Mouse (Mus musculus): ENCODE results near the gene Crtc2. TPM values are rescaled to one million over a fixed set of nuclear protein-coding genes. Genes with fewer than 3 reads are reported as not detected.

Crtc2 gene
- polyA plus RNA-seq, 1 experiment from 2014 or later, result 9.8 TPM

DNA sequence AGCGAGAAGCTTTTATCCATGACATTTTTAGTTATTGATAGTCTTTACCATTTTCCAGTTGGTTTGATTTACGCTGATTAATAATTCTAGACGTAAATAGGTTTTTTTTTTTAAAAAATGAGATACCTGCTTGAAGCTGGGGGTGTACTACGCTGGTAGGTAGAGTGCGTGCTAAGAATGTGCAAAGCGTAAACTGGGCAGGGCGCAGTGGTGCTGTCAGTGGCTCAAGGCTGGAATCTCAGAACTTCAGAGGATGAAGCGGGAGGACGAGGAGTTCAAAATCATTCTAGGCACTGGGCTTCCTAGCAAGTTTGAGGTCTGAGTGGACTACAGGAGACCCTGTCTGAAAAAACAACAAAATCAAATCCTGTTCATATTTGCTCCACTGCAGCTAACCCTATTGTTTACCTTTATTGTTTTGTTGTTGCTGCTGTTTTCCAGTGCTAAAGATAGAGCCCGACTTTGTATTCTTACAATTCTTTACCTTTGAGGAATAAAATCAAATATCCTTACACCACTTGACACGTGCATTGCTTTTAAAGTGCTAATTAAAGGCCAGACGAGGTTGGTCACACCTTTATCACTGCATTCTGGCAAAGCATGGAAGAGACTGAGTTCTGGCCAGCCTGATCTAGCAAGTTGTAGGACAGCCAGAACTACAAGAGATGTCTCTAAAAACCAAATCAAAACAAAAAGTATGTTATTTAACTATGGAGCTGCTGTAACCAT lies 39.8 kb upstream of the Crtc2 start:
- Histone ChIP-seq H3K4me2 (replicated peaks; ENCODE audit: low read depth, low read length) (peak overlapping the region; percentile 44), H3K27me3 (ENCODE audit: control insufficient read depth, insufficient read depth, low read length) (no peaks in the 10 kb centered on the region), H3K9me3 (ENCODE audit: control insufficient read depth, low read length) (no peaks in the 10 kb centered on the region), H3K27ac (ENCODE audit: low read depth, low read length) (no peak overlapping the region), H3K4me1 (replicated peaks; ENCODE audit: control insufficient read depth, insufficient read depth, low read length) (peaks cover 9% of the 10 kb centered on the region), H3K36me3 (ENCODE audit: control insufficient read depth, insufficient read depth, low read length) (peaks cover 11% of the 10 kb centered on the region), H3K4me3 (ENCODE audit: low read depth, low read length) (peak overlapping the region; percentile 77), H3K9ac (ENCODE audit: low read depth, low read length) (peak overlapping the region; percentile 3; the same call in 1 of the 2 replicates)
- WGBS, result 15% methylated on average over 12 of the region's 12 CpGs
- ATAC-seq (ENCODE audit: low FRiP score), result peak; percentile 63
- no peak for DNase-seq (ENCODE audit: low spot score)

DNA sequence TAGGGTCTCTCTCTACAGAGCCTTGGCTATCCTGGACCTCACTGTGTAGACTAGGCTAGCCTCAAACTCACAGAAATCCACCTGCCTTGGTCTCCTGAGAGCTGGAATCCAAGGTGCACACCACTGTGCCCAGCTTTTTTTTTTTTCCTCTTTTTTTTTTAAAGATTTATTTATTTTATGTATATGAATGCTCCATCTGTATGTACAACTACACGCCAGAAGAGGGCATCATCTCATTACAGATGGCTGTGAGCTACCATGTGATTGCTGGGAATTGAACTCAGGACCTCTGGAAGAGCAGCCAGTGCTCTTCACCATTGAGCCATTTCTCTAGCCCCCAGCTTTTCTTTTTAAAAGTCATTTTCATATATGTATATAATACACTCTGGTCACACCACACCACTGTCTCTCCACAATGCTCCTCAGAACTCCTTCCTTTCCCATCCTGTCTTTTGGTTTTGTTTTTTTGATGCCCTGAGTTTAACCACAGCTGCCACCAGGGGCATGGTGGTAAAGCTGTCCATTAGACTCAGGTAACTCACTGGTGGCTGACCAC lies 38.1 kb upstream of the Crtc2 start:
- H3K4me3 ChIP-seq (ENCODE audit: low read depth, low read length), result no peak overlapping the region
- no peak overlapping the region for H3K4me2 ChIP-seq (replicated peaks; ENCODE audit: low read depth, low read length)
- peaks cover 6% of the 10 kb centered on the region for H3K36me3 ChIP-seq (ENCODE audit: control insufficient read depth, insufficient read depth, low read length)
- H3K9ac ChIP-seq (ENCODE audit: low read depth, low read length), result no peak overlapping the region
- WGBS, result 38% methylated on average over 1 of the region's 1 CpGs
- no peaks in the 10 kb centered on the region for H3K27me3 ChIP-seq (ENCODE audit: control insufficient read depth, insufficient read depth, low read length)
- ATAC-seq (ENCODE audit: low FRiP score) (no peak), DNase-seq (ENCODE audit: low spot score) (no peak)
- peaks cover 9% of the 10 kb centered on the region for H3K4me1 ChIP-seq (replicated peaks; ENCODE audit: control insufficient read depth, insufficient read depth, low read length)
- H3K9me3 ChIP-seq (ENCODE audit: control insufficient read depth, low read length), result no peaks in the 10 kb centered on the region
- no peak overlapping the region for H3K27ac ChIP-seq (ENCODE audit: low read depth, low read length)

DNA sequence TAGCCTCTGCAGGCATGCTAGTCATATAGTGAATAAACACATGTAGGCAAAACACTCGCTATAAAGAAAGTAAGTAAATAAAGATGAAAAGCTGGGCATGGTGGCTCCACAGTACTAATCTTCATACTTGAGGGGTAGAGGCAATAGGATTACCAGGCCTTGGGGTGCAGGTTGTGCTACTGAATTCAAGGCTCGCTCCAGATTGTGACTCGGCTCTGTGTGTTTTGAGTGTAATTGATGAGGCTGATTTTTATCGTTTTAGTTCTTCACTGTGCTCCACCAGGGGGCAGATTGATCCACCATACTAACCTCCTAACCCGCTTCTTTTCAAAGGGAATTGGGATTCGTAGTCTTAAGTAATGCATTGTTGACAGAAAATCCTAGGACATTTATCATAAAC lies 33.9 kb upstream of the Crtc2 start:
- Histone ChIP-seq H3K27ac (ENCODE audit: low read depth, low read length) (peak overlapping the region; percentile 61; the same call in 1 of the 2 replicates), H3K4me3 (ENCODE audit: low read depth, low read length) (peak overlapping the region; percentile 36), H3K9me3 (ENCODE audit: control insufficient read depth, low read length) (no peaks in the 10 kb centered on the region), H3K27me3 (ENCODE audit: control insufficient read depth, insufficient read depth, low read length) (no peaks in the 10 kb centered on the region), H3K4me1 (replicated peaks; ENCODE audit: control insufficient read depth, insufficient read depth, low read length) (no peaks in the 10 kb centered on the region), H3K9ac (ENCODE audit: low read depth, low read length) (peak overlapping the region; percentile 68), H3K4me2 (replicated peaks; ENCODE audit: low read depth, low read length) (peak overlapping the region; percentile 76), H3K36me3 (ENCODE audit: control insufficient read depth, insufficient read depth, low read length) (no peaks in the 10 kb centered on the region)
- peak; percentile 77 for DNase-seq (ENCODE audit: low spot score)
- peak; percentile 57 for ATAC-seq (ENCODE audit: low FRiP score)
- 15% methylated on average over 6 of the region's 6 CpGs for WGBS

DNA sequence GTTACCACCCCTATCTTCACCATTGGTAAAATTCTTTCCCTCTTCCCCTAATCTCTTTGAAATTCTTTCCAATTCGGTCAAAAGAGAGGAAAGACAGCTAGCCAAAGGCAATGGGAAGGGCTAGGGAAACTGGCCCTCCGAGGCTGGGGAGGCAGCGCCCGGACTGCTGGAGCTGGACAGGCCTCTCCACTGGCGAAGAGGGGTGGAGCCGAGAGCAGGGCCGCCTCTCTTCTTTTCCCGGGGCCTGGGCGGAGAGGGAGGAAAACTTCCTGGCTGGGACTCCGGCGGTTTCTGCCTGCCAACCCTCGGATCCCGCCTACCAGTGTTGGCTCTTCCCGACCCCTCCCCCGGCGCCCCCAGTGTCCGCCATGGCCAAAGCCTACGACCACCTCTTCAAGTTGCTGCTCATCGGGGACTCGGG lies 33.4 kb upstream of the Crtc2 start:
- no peaks in the 10 kb centered on the region for H3K4me1 ChIP-seq (replicated peaks; ENCODE audit: control insufficient read depth, insufficient read depth, low read length)
- no peaks in the 10 kb centered on the region for H3K9me3 ChIP-seq (ENCODE audit: control insufficient read depth, low read length)
- peak overlapping the region; percentile 76 for H3K4me2 ChIP-seq (replicated peaks; ENCODE audit: low read depth, low read length)
- peak overlapping the region; percentile 61; the same call in 1 of the 2 replicates for H3K27ac ChIP-seq (ENCODE audit: low read depth, low read length)
- H3K4me3 ChIP-seq (ENCODE audit: low read depth, low read length), result peak overlapping the region; percentile 36
- ATAC-seq (ENCODE audit: low FRiP score) (peak; percentile 72), DNase-seq (ENCODE audit: low spot score) (peak; percentile 67)
- H3K9ac ChIP-seq (ENCODE audit: low read depth, low read length), result peak overlapping the region; percentile 68
- WGBS, result 0% methylated on average over 20 of the region's 20 CpGs
- H3K36me3 ChIP-seq (ENCODE audit: control insufficient read depth, insufficient read depth, low read length), result no peaks in the 10 kb centered on the region
- no peaks in the 10 kb centered on the region for H3K27me3 ChIP-seq (ENCODE audit: control insufficient read depth, insufficient read depth, low read length)

DNA sequence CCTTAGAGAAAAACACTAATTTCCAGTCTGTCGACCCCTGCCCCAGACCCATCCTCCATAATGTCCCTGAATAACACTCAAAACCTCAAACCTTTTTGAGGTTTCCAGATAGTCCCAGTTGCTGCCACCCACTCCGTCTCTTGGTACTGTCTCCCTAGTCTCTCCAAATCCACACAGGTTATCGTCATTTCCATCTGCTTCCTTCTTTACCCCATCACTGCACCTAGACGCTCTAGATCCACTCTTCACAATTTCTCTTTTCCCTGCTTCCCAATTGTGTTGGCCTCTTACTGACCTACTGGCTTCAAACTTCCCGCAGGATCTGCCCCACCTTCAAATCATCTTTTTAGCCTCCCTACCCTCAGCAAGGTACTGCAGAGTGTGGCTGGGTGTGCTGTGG lies 32.8 kb upstream of the Crtc2 start:
- H3K36me3 ChIP-seq (ENCODE audit: control insufficient read depth, insufficient read depth, low read length), result no peaks in the 10 kb centered on the region
- peak overlapping the region; percentile 76 for H3K4me2 ChIP-seq (replicated peaks; ENCODE audit: low read depth, low read length)
- no peaks in the 10 kb centered on the region for H3K27me3 ChIP-seq (ENCODE audit: control insufficient read depth, insufficient read depth, low read length)
- H3K27ac ChIP-seq (ENCODE audit: low read depth, low read length), result no peak overlapping the region
- no peak for DNase-seq (ENCODE audit: low spot score)
- peak overlapping the region; percentile 68 for H3K9ac ChIP-seq (ENCODE audit: low read depth, low read length)
- no peaks in the 10 kb centered on the region for H3K4me1 ChIP-seq (replicated peaks; ENCODE audit: control insufficient read depth, insufficient read depth, low read length)
- ATAC-seq (ENCODE audit: low FRiP score), result no peak
- WGBS, result 24% methylated on average over 5 of the region's 5 CpGs
- peak overlapping the region; percentile 36 for H3K4me3 ChIP-seq (ENCODE audit: low read depth, low read length)
- no peaks in the 10 kb centered on the region for H3K9me3 ChIP-seq (ENCODE audit: control insufficient read depth, low read length)

DNA sequence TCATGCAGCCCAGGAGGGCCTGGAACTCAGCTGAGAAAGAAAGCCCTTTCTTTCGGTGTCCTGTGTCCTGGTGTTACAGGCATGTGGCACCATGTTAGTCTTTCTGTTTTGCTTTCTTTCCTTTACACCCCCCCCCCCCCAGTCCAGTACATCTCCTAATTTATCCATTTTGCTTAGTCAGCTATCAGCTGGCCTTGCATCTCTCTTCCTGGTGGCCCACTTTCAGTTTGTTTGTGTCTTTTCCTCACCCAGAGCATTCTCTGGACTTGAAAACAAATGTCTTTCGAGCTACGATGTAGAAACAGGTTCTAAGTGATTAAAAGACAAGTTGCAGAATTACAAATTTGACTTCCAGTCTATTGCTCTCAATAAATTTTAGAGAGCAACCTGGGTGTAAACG lies 31.5 kb upstream of the Crtc2 start:
- ATAC-seq (ENCODE audit: low FRiP score) (no peak), DNase-seq (ENCODE audit: low spot score) (no peak)
- no peak overlapping the region for H3K27ac ChIP-seq (ENCODE audit: low read depth, low read length)
- no peaks in the 10 kb centered on the region for H3K27me3 ChIP-seq (ENCODE audit: control insufficient read depth, insufficient read depth, low read length)
- no peaks in the 10 kb centered on the region for H3K36me3 ChIP-seq (ENCODE audit: control insufficient read depth, insufficient read depth, low read length)
- no peaks in the 10 kb centered on the region for H3K4me1 ChIP-seq (replicated peaks; ENCODE audit: control insufficient read depth, insufficient read depth, low read length)
- WGBS, result 84% methylated on average over 4 of the region's 4 CpGs
- H3K9ac ChIP-seq (ENCODE audit: low read depth, low read length), result no peak overlapping the region
- H3K9me3 ChIP-seq (ENCODE audit: control insufficient read depth, low read length), result no peaks in the 10 kb centered on the region
- H3K4me3 ChIP-seq (ENCODE audit: low read depth, low read length), result no peak overlapping the region
- no peak overlapping the region for H3K4me2 ChIP-seq (replicated peaks; ENCODE audit: low read depth, low read length)

DNA sequence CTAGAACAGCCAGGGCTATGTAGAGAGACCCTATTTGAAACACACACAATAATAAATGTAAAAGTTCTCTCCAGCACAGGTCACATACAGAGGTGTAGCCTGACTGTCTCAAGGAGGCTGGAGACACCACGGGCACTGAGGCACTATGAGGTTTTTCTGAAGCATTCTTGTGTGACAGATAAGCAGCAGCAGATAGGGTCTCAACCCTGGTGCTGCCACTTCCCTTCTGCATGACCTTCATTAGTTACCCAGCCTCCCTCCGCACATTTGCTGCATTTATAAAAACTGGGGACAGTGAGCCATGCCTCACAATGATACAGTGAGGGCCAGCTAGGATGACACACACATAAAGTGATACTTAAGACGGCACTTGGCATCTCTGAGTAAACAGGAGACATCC lies 31.0 kb upstream of the Crtc2 start:
- H3K9ac ChIP-seq (ENCODE audit: low read depth, low read length), result no peak overlapping the region
- 78% methylated on average over 3 of the region's 3 CpGs for WGBS
- no peaks in the 10 kb centered on the region for H3K27me3 ChIP-seq (ENCODE audit: control insufficient read depth, insufficient read depth, low read length)
- H3K4me3 ChIP-seq (ENCODE audit: low read depth, low read length), result no peak overlapping the region
- H3K4me2 ChIP-seq (replicated peaks; ENCODE audit: low read depth, low read length), result no peak overlapping the region
- H3K36me3 ChIP-seq (ENCODE audit: control insufficient read depth, insufficient read depth, low read length), result no peaks in the 10 kb centered on the region
- H3K9me3 ChIP-seq (ENCODE audit: control insufficient read depth, low read length), result no peaks in the 10 kb centered on the region
- ATAC-seq (ENCODE audit: low FRiP score) (no peak), DNase-seq (ENCODE audit: low spot score) (no peak)
- no peak overlapping the region for H3K27ac ChIP-seq (ENCODE audit: low read depth, low read length)
- H3K4me1 ChIP-seq (replicated peaks; ENCODE audit: control insufficient read depth, insufficient read depth, low read length), result no peaks in the 10 kb centered on the region

DNA sequence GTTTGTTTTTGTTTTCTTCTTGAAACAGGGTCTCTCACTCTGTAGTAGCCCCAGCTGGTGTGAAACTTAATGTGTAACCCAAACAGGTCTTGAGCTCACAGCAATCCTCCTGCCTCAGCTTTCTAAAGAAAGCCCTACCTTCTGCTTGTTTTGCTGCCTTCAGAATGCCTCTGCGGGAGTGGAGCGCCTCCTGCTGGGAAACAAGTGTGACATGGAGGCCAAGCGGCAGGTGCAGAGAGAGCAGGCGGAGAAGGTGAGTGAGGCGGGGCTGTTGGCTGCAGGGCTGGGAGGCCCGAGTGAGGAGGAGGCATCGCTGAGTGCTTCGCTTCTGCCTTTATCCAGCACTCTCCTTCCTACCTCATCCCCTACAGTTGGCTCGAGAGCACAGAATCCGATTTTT lies 29.6 kb upstream of the Crtc2 start:
- DNase-seq (ENCODE audit: low spot score) (no peak), ATAC-seq (ENCODE audit: low FRiP score) (no peak)
- no peak overlapping the region for H3K4me3 ChIP-seq (ENCODE audit: low read depth, low read length)
- no peak overlapping the region for H3K27ac ChIP-seq (ENCODE audit: low read depth, low read length)
- no peak overlapping the region for H3K9ac ChIP-seq (ENCODE audit: low read depth, low read length)
- no peaks in the 10 kb centered on the region for H3K4me1 ChIP-seq (replicated peaks; ENCODE audit: control insufficient read depth, insufficient read depth, low read length)
- no peaks in the 10 kb centered on the region for H3K36me3 ChIP-seq (ENCODE audit: control insufficient read depth, insufficient read depth, low read length)
- WGBS, result 79% methylated on average over 10 of the region's 10 CpGs
- no peaks in the 10 kb centered on the region for H3K9me3 ChIP-seq (ENCODE audit: control insufficient read depth, low read length)
- H3K4me2 ChIP-seq (replicated peaks; ENCODE audit: low read depth, low read length), result no peak overlapping the region
- no peaks in the 10 kb centered on the region for H3K27me3 ChIP-seq (ENCODE audit: control insufficient read depth, insufficient read depth, low read length)

DNA sequence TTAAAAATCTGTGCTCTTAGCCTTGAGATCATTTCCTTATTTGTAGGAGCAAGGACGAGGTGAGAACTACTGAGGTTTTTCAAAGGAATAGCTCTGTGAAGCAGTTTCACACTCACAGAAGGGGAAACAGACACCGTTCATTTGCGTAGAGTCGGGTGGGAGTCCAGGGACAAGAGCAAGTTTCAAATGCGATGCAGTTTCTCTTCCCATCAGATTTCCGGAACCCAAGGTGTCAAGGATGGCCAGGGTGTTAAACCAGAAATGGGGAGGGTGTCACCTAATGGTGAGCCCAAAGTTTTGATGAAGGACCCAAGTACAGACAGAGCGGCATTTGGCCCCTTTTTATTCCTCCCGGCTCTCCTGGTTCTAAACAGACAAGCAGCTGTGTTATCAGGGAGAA lies 22.9 kb upstream of the Crtc2 start:
- no peaks in the 10 kb centered on the region for H3K9me3 ChIP-seq (ENCODE audit: control insufficient read depth, low read length)
- no peaks in the 10 kb centered on the region for H3K27me3 ChIP-seq (ENCODE audit: control insufficient read depth, insufficient read depth, low read length)
- WGBS, result 16% methylated on average over 8 of the region's 8 CpGs
- H3K27ac ChIP-seq (ENCODE audit: low read depth, low read length), result no peak overlapping the region
- peak overlapping the region; percentile 80; the same call in 1 of the 2 replicates for H3K9ac ChIP-seq (ENCODE audit: low read depth, low read length)
- peaks cover 3% of the 10 kb centered on the region; the same call in 1 of the 2 replicates for H3K36me3 ChIP-seq (ENCODE audit: control insufficient read depth, insufficient read depth, low read length)
- DNase-seq (ENCODE audit: low spot score) (no peak), ATAC-seq (ENCODE audit: low FRiP score) (no peak)
- peak overlapping the region; percentile 78 for H3K4me2 ChIP-seq (replicated peaks; ENCODE audit: low read depth, low read length)
- H3K4me1 ChIP-seq (replicated peaks; ENCODE audit: control insufficient read depth, insufficient read depth, low read length), result no peaks in the 10 kb centered on the region
- H3K4me3 ChIP-seq (ENCODE audit: low read depth, low read length), result peak overlapping the region; percentile 79

Measured in hindbrain, embryonic 11.5 days (tissue).